Mouse (Mus musculus): ENCODE data around the gene Samd14.

Samd14 gene

GRCm38 (mm10) chr11:95010141-95010739 is 561 bp downstream of the Samd14 start:
- TF ChIP-seq GATA4 (IDR thresholded peaks at IDR 0.05; ENCODE audit: insufficient replicate concordance, low read length): no peak

- no peak for TF ChIP-seq GATA4 (IDR thresholded peaks at IDR 0.05; ENCODE audit: insufficient replicate concordance, low read length)
Observed at GRCm38 (mm10) chr11:95011416-95011815, 1.7 kb downstream of the Samd14 start.

GRCm38 (mm10) chr11:95012075-95012474 is 2.4 kb downstream of the Samd14 start:
- TF ChIP-seq GATA4 (IDR thresholded peaks at IDR 0.05; ENCODE audit: insufficient replicate concordance, low read length): no peak

- TF ChIP-seq GATA4 (IDR thresholded peaks at IDR 0.05; ENCODE audit: insufficient replicate concordance, low read length): no peak
Observed at GRCm38 (mm10) chr11:95012487-95012886, 2.8 kb downstream of the Samd14 start.

GRCm38 (mm10) chr11:95015484-95015883 is 5.8 kb downstream of the Samd14 start:
- TF ChIP-seq GATA4 (IDR thresholded peaks at IDR 0.05; ENCODE audit: insufficient replicate concordance, low read length): no peak

- no peak for TF ChIP-seq GATA4 (IDR thresholded peaks at IDR 0.05; ENCODE audit: insufficient replicate concordance, low read length)
Observed at GRCm38 (mm10) chr11:95022237-95022992, 12.7 kb downstream of the Samd14 start.

GRCm38 (mm10) chr11:95023481-95023880 is 13.8 kb downstream of the Samd14 start:
- peak; percentile 53; the same call in 1 of the 2 replicates for TF ChIP-seq GATA4 (IDR thresholded peaks at IDR 0.05; ENCODE audit: insufficient replicate concordance, low read length)

- TF ChIP-seq GATA4 (IDR thresholded peaks at IDR 0.05; ENCODE audit: insufficient replicate concordance, low read length): no peak
Observed at GRCm38 (mm10) chr11:95024439-95025184, 14.9 kb downstream of the Samd14 start.

GRCm38 (mm10) chr11:95025227-95026012 is 15.7 kb downstream of the Samd14 start:
- no peak for TF ChIP-seq GATA4 (IDR thresholded peaks at IDR 0.05; ENCODE audit: insufficient replicate concordance, low read length)

GRCm38 (mm10) chr11:95026090-95026542 is 16.4 kb downstream of the Samd14 start:
- TF ChIP-seq GATA4 (IDR thresholded peaks at IDR 0.05; ENCODE audit: insufficient replicate concordance, low read length): no peak

- no peak for TF ChIP-seq GATA4 (IDR thresholded peaks at IDR 0.05; ENCODE audit: insufficient replicate concordance, low read length)
Observed at GRCm38 (mm10) chr11:95026849-95027248, 17.2 kb downstream of the Samd14 start.

- TF ChIP-seq GATA4 (IDR thresholded peaks at IDR 0.05; ENCODE audit: insufficient replicate concordance, low read length): no peak
Observed at GRCm38 (mm10) chr11:95027850-95028470, 18.3 kb downstream of the Samd14 start.

GRCm38 (mm10) chr11:95032945-95033344 is 23.3 kb downstream of the Samd14 start:
- no peak for TF ChIP-seq GATA4 (IDR thresholded peaks at IDR 0.05; ENCODE audit: insufficient replicate concordance, low read length)

GRCm38 (mm10) chr11:95033617-95034016 is 23.9 kb downstream of the Samd14 start:
- TF ChIP-seq GATA4 (IDR thresholded peaks at IDR 0.05; ENCODE audit: insufficient replicate concordance, low read length): no peak

GRCm38 (mm10) chr11:95034902-95035301 is 25.2 kb downstream of the Samd14 start:
- no peak for TF ChIP-seq GATA4 (IDR thresholded peaks at IDR 0.05; ENCODE audit: insufficient replicate concordance, low read length)
